Mouse (Mus musculus) testis, adult 2 months (tissue): ENCODE measurements around the gene Fscn3. TPM values are rescaled to one million over a fixed set of nuclear protein-coding genes. Genes with fewer than 3 reads are reported as not detected.
A peak's percentile ranks its signal among the peaks of the same experiment; 100 is the strongest.

ENCODE experiments used
- H3K27ac ChIP-seq: fragments of 200-500 bp; 2 replicates; pipeline ENCODE4 v1.5.1; 2012; ENCODE audit warnings: low read depth, low read length; ENCODE audit not compliant: control insufficient read depth, insufficient read depth
- H3K27me3 ChIP-seq: fragments of 200-500 bp; 2 replicates; pipeline ENCODE4 v1.6.1; 2012; ENCODE audit warnings: mild to moderate bottlenecking, low read length, moderate library complexity; ENCODE audit not compliant: control insufficient read depth, insufficient read depth
- H3K36me3 ChIP-seq: fragments of 200-500 bp; 2 replicates; pipeline ENCODE4 v1.6.1; 2012; ENCODE audit warnings: mild to moderate bottlenecking, low read length; ENCODE audit not compliant: control insufficient read depth, insufficient read depth
- H3K4me1 ChIP-seq: fragments of 200-500 bp; 2 replicates; pipeline ENCODE4 v1.6.1; 2012; ENCODE audit warnings: low read length; ENCODE audit not compliant: control insufficient read depth, insufficient read depth
- H3K4me3 ChIP-seq: fragments of 200-500 bp; 2 replicates; pipeline ENCODE4 v1.5.1; 2012; ENCODE audit warnings: low read depth, mild to moderate bottlenecking, low read length, moderate library complexity, mixed read lengths; ENCODE audit not compliant: control insufficient read depth
- CTCF ChIP-seq: fragments of 200-500 bp; IDR thresholded peaks from 2 replicates; pipeline ENCODE4 v1.5.1; 2012; ENCODE audit warnings: low read depth, mild to moderate bottlenecking, inconsistent platforms, low read length, moderate library complexity; ENCODE audit not compliant: control insufficient read depth, insufficient read depth, insufficient replicate concordance
- POLR2A ChIP-seq: fragments of 200-500 bp; IDR thresholded peaks from 2 replicates; pipeline ENCODE4 v1.6.1; 2012; ENCODE audit warnings: low read depth, mild to moderate bottlenecking, inconsistent platforms, low read length, moderate library complexity; ENCODE audit not compliant: control insufficient read depth
- polyA plus RNA-seq: library from polyadenylated mRNA; depleted of rRNA; stranded (reverse); fragments of >200 nt; gene quantifications from 2 replicates; pipeline ENCODE4 v1.2.3, GENCODE M21; 2012

Gene Fscn3
- polyA plus RNA-seq, 1 experiment = 451 TPM

- no peak overlapping the region for H3K4me3 ChIP-seq
- no peaks in the 10 kb centered on the region for H3K36me3 ChIP-seq
- no peak overlapping the region for H3K27ac ChIP-seq
- no peaks in the 10 kb centered on the region for H3K27me3 ChIP-seq
- TF ChIP-seq CTCF = peak; percentile 56; the same call in 1 of the 2 replicates
- TF ChIP-seq POLR2A = no peak
- H3K4me1 ChIP-seq = no peaks in the 10 kb centered on the region
Observed at GRCm38 (mm10) chr6:28460534-28460933, 32.9 kb downstream of the Fscn3 start.

- Histone ChIP-seq H3K4me3 (no peak overlapping the region), H3K27me3 (no peaks in the 10 kb centered on the region), H3K27ac (no peak overlapping the region), H3K36me3 (no peaks in the 10 kb centered on the region), H3K4me1 (no peaks in the 10 kb centered on the region)
- TF ChIP-seq CTCF (no peak), POLR2A (no peak)
Observed at GRCm38 (mm10) chr6:28464630-28465029, 37.0 kb downstream of the Fscn3 start.

GRCm38 (mm10) chr6:28470017-28470602, 42.5 kb downstream of the Fscn3 start:
- Histone ChIP-seq H3K27me3 (no peaks in the 10 kb centered on the region), H3K4me3 (no peak overlapping the region), H3K27ac (no peak overlapping the region), H3K36me3 (no peaks in the 10 kb centered on the region), H3K4me1 (no peaks in the 10 kb centered on the region)
- TF ChIP-seq POLR2A = no peak
- no peak for TF ChIP-seq CTCF

- H3K27me3 ChIP-seq = no peaks in the 10 kb centered on the region
- H3K27ac ChIP-seq = no peak overlapping the region
- no peaks in the 10 kb centered on the region for H3K36me3 ChIP-seq
- no peak overlapping the region for H3K4me3 ChIP-seq
- TF ChIP-seq CTCF = no peak
- TF ChIP-seq POLR2A = no peak
- H3K4me1 ChIP-seq = no peaks in the 10 kb centered on the region
Observed at GRCm38 (mm10) chr6:28470621-28471020, 43.0 kb downstream of the Fscn3 start.

- Histone ChIP-seq H3K27me3 (no peaks in the 10 kb centered on the region), H3K4me1 (no peaks in the 10 kb centered on the region), H3K36me3 (no peaks in the 10 kb centered on the region), H3K27ac (no peak overlapping the region), H3K4me3 (no peak overlapping the region)
- TF ChIP-seq CTCF (no peak), POLR2A (no peak)
Observed at GRCm38 (mm10) chr6:28471284-28472035, 43.9 kb downstream of the Fscn3 start.

- no peaks in the 10 kb centered on the region for H3K27me3 ChIP-seq
Observed at GRCm38 (mm10) chr6:28474211-28474610, 46.6 kb downstream of the Fscn3 start.

GRCm38 (mm10) chr6:28474839-28475238, 47.2 kb downstream of the Fscn3 start, which contains the start of gene Snd1:
Gene Snd1, plus strand, starts transcription at chr6:28475139.
- Histone ChIP-seq H3K4me1 (peaks cover 5% of the 10 kb centered on the region), H3K27ac (no peak within 1 kb of the TSS), H3K4me3 (no peak within 1 kb of the TSS), H3K36me3 (no peaks in the 10 kb centered on the region), H3K27me3 (no peaks in the 10 kb centered on the region)
- TF ChIP-seq POLR2A = no peak
- TF ChIP-seq CTCF = no peak

More at GRCm38 (mm10) chr6:28474211-28474610, 46.6 kb downstream of the Fscn3 start:
- H3K27ac ChIP-seq = no peak overlapping the region
- TF ChIP-seq POLR2A (no peak), CTCF (no peak)
- no peak overlapping the region for H3K4me3 ChIP-seq
- H3K36me3 ChIP-seq = no peaks in the 10 kb centered on the region
- H3K4me1 ChIP-seq = no peaks in the 10 kb centered on the region
